28 mouse cellular contexts compared by ENCODE assay signal in genomic region chr10:80440031-80440430, GRCm38 (mm10). TPM values are rescaled to one million over a fixed set of nuclear protein-coding genes. Genes with fewer than 3 reads are reported as not detected.
DNase-seq lines count a peak whose midpoint lies in the region; ATAC-seq lines count a peak whose summit lies in the region.
"Had no signal": no experiment of that assay in that cellular context is flagged by ENCODE, and none has a peak within 500 bp of the region (broad histone marks: within the 10 kb centered on the region; RNA-seq: fewer than 3 reads in every experiment).

No protein-coding gene starts in this region.

- ATAC-seq in hindbrain, embryonic 13.5 days (ENCODE audit: low FRiP score): no peak
- ATAC-seq in hindbrain, embryonic 16.5 days: no peak
- no peak for ATAC-seq in megakaryocyte, adult 5-6 weeks (ENCODE audit: poor library complexity, severe bottlenecking)
- ATAC-seq: CD4-positive, CD25-positive, alpha-beta regulatory T cell, adult 4 months; forebrain, embryonic 14.5 days; forebrain, embryonic 16.5 days had no signal

- H3K36me3 ChIP-seq in hindbrain, embryonic 13.5 days: no peaks in the 10 kb centered on the region
- no peaks in the 10 kb centered on the region for H3K36me3 ChIP-seq in hindbrain, embryonic 16.5 days (ENCODE audit: control insufficient read depth, insufficient read depth, low read length)
- H3K36me3 ChIP-seq in megakaryocyte, embryonic 14.5 days (replicated peaks; ENCODE audit: low read length): no peaks in the 10 kb centered on the region
- H3K36me3 ChIP-seq: embryonic facial prominence, embryonic 13.5 days; embryonic facial prominence, embryonic 15.5 days; forebrain, embryonic 10.5 days; forebrain, embryonic 12.5 days had no signal

- peak overlapping the region; percentile 13; the same call in 1 of the 2 replicates for H3K9ac ChIP-seq in hindbrain, embryonic 13.5 days
- no peak overlapping the region for H3K9ac ChIP-seq in hindbrain, embryonic 16.5 days (ENCODE audit: low read depth, low read length)
- H3K9ac ChIP-seq: embryonic facial prominence, embryonic 13.5 days; embryonic facial prominence, embryonic 15.5 days; forebrain, embryonic 12.5 days had no signal

- peak; percentile 25 for DNase-seq in NIH3T3 (ENCODE audit: low read depth)
- no peak for DNase-seq in spleen, postnatal 10 days (ENCODE audit: low spot score in 2 of 2)
- DNase-seq: adrenal gland, adult 2 months; adrenal gland, postnatal 10 days; adrenal gland, postnatal 25 days; B cell, adult 2 months; cerebellum, adult 11 months; cerebellum, adult 18-20 months; cerebellum, adult 8-10 months; cerebellum, adult 9-11 months; cerebellum, postnatal 14 days; cerebellum, postnatal 36 days; embryo, embryonic 11 days had no signal

- no peak overlapping the region for H3K4me3 ChIP-seq in hindbrain, embryonic 13.5 days
- no peak overlapping the region for H3K4me3 ChIP-seq in hindbrain, embryonic 16.5 days (ENCODE audit: low read length)
- peak overlapping the region; percentile 4 for H3K4me3 ChIP-seq in megakaryocyte, embryonic 14.5 days (replicated peaks)
- H3K4me3 ChIP-seq: embryonic facial prominence, embryonic 13.5 days; embryonic facial prominence, embryonic 15.5 days; erythroblast, embryonic 14.5 days; forebrain, embryonic 10.5 days; forebrain, embryonic 12.5 days had no signal

- H3K27me3 ChIP-seq in hindbrain, embryonic 13.5 days: peaks cover 31% of the 10 kb centered on the region
- H3K27me3 ChIP-seq in hindbrain, embryonic 16.5 days (replicated peaks; ENCODE audit: control insufficient read depth, insufficient read depth, low read length): 0 out of 2 replicates have a peak, but pooled peaks cover 3% of the 10 kb centered on the region
- H3K27me3 ChIP-seq in megakaryocyte, embryonic 14.5 days (replicated peaks): peaks cover 5% of the 10 kb centered on the region
- H3K27me3 ChIP-seq: embryonic facial prominence, embryonic 15.5 days had no signal

- H3K4me1 ChIP-seq in hindbrain, embryonic 13.5 days (replicated peaks): peaks cover 13% of the 10 kb centered on the region
- no peaks in the 10 kb centered on the region for H3K4me1 ChIP-seq in hindbrain, embryonic 16.5 days (ENCODE audit: control insufficient read depth, insufficient read depth, low read depth, low read length)
- H3K4me1 ChIP-seq in megakaryocyte, embryonic 14.5 days: peaks cover 90% of the 10 kb centered on the region

- no peak overlapping the region for H3K4me2 ChIP-seq in hindbrain, embryonic 13.5 days
- no peak overlapping the region for H3K4me2 ChIP-seq in hindbrain, embryonic 16.5 days (ENCODE audit: low read length)
- H3K4me2 ChIP-seq: embryonic facial prominence, embryonic 13.5 days; embryonic facial prominence, embryonic 15.5 days; forebrain, embryonic 12.5 days had no signal

- no peak overlapping the region for H3K27ac ChIP-seq in hindbrain, embryonic 13.5 days
- H3K27ac ChIP-seq in hindbrain, embryonic 16.5 days (ENCODE audit: low read depth, low read length): no peak overlapping the region
- H3K27ac ChIP-seq: embryonic facial prominence, embryonic 13.5 days; embryonic facial prominence, embryonic 15.5 days; forebrain, embryonic 10.5 days; forebrain, embryonic 12.5 days had no signal

- H3K9me3 ChIP-seq in hindbrain, embryonic 13.5 days: no peaks in the 10 kb centered on the region
- no peaks in the 10 kb centered on the region for H3K9me3 ChIP-seq in hindbrain, embryonic 16.5 days (ENCODE audit: control insufficient read depth, low read length)
- no peaks in the 10 kb centered on the region for H3K9me3 ChIP-seq in megakaryocyte, embryonic 14.5 days
- H3K9me3 ChIP-seq: embryonic facial prominence, embryonic 13.5 days; embryonic facial prominence, embryonic 15.5 days; forebrain, embryonic 10.5 days; forebrain, embryonic 12.5 days had no signal

RNA-seq across cellular contexts. Expression of gene Tcf3, which starts 6.6 kb away (rescaled TPM):
- 60.9 and 62.5 TPM in 2 replicates for polyA plus RNA-seq in hindbrain, embryonic 13.5 days (2015; fragmentation: Nextera tagmentation; extraction: Ambion mirVana)
- 32.5 and 45.3 TPM in 2 replicates for polyA plus RNA-seq in hindbrain, embryonic 16.5 days (2015; fragmentation: Nextera tagmentation; extraction: Ambion mirVana)
- 168 and 304 TPM in 2 replicates for polyA plus RNA-seq in megakaryocyte, embryonic 14.5 days (2012; ENCODE audit: insufficient read depth, low replicate concordance)
- 17.2 and 20.3 TPM in 2 replicates for total RNA-seq in megakaryocyte, adult 5-6 weeks (2015)
- total RNA-seq in megakaryocyte, adult 5-6 weeks (2017): 22.4 and 24.2 TPM in 2 replicates

RNA-seq across cellular contexts. Expression of gene Uqcr11, which starts 33.4 kb away (rescaled TPM):
- 575 and 577 TPM in 2 replicates for polyA plus RNA-seq in hindbrain, embryonic 13.5 days (2015; fragmentation: Nextera tagmentation; extraction: Ambion mirVana)
- polyA plus RNA-seq in hindbrain, embryonic 16.5 days (2015; fragmentation: Nextera tagmentation; extraction: Ambion mirVana): 704 and 759 TPM in 2 replicates
- polyA plus RNA-seq in megakaryocyte, embryonic 14.5 days (2012; ENCODE audit: insufficient read depth, low replicate concordance): 441 and 1,591 TPM in 2 replicates
- 107 and 108 TPM in 2 replicates for total RNA-seq in megakaryocyte, adult 5-6 weeks (2015)
- 122 and 129 TPM in 2 replicates for total RNA-seq in megakaryocyte, adult 5-6 weeks (2017)

RNA-seq across cellular contexts. Expression of gene Mbd3, which starts 40.7 kb away (rescaled TPM):
- polyA plus RNA-seq in hindbrain, embryonic 13.5 days (2015; fragmentation: Nextera tagmentation; extraction: Ambion mirVana): 230 TPM in 2 replicates
- polyA plus RNA-seq in hindbrain, embryonic 16.5 days (2015; fragmentation: Nextera tagmentation; extraction: Ambion mirVana): 196 and 207 TPM in 2 replicates
- polyA plus RNA-seq in megakaryocyte, embryonic 14.5 days (2012; ENCODE audit: insufficient read depth, low replicate concordance): 199 and 247 TPM in 2 replicates
- 38.8 and 40.6 TPM in 2 replicates for total RNA-seq in megakaryocyte, adult 5-6 weeks (2015)
- 39.8 and 40.0 TPM in 2 replicates for total RNA-seq in megakaryocyte, adult 5-6 weeks (2017)

RNA-seq across cellular contexts. Expression of gene Mex3d, which starts 52.6 kb away (rescaled TPM):
- 14.8 and 16.5 TPM in 2 replicates for polyA plus RNA-seq in hindbrain, embryonic 13.5 days (2015; fragmentation: Nextera tagmentation; extraction: Ambion mirVana)
- polyA plus RNA-seq in hindbrain, embryonic 16.5 days (2015; fragmentation: Nextera tagmentation; extraction: Ambion mirVana): 9.1 and 9.2 TPM in 2 replicates
- polyA plus RNA-seq in megakaryocyte, embryonic 14.5 days (2012; ENCODE audit: insufficient read depth, low replicate concordance): 17.2 and 29.0 TPM in 2 replicates
- 2.4 and 2.6 TPM in 2 replicates for total RNA-seq in megakaryocyte, adult 5-6 weeks (2015)
- 2.6 and 5.0 TPM in 2 replicates for total RNA-seq in megakaryocyte, adult 5-6 weeks (2017)

RNA-seq across cellular contexts. Expression of gene Onecut3, which starts 54.6 kb away (rescaled TPM):
- 2.1 and 2.5 TPM in 2 replicates for polyA plus RNA-seq in hindbrain, embryonic 13.5 days (2015; fragmentation: Nextera tagmentation; extraction: Ambion mirVana)
- polyA plus RNA-seq in hindbrain, embryonic 16.5 days (2015; fragmentation: Nextera tagmentation; extraction: Ambion mirVana): 1.2 and 1.3 TPM in 2 replicates
- not detected in 2 replicates for polyA plus RNA-seq in megakaryocyte, embryonic 14.5 days (2012; ENCODE audit: insufficient read depth, low replicate concordance)
- not detected in 2 replicates for total RNA-seq in megakaryocyte, adult 5-6 weeks (2015)
- total RNA-seq in megakaryocyte, adult 5-6 weeks (2017): not detected in 2 replicates
- total RNA-seq: adrenal gland, adult 2 months; adrenal gland, postnatal 10 days; adrenal gland, postnatal 25 days; adrenal gland, postnatal 4 days; common myeloid progenitor, adult 5-6 weeks; ES-E14 had no signal
- polyA plus RNA-seq: adrenal gland, adult 2 months; CD4-positive, CD25-positive, alpha-beta regulatory T cell, adult 4 months; embryonic facial prominence, embryonic 13.5 days; embryonic facial prominence, embryonic 15.5 days; erythroblast, embryonic 14.5 days had no signal
